Mouse (Mus musculus) B cell, adult 2 months (primary cell): ENCODE data around the gene Tmem131l.

Source experiments
- DNase-seq, 2 experiments: peaks; one replicate each; pipeline ENCODE4 v3.0.0; 2022

Gene Tmem131l

DNA sequence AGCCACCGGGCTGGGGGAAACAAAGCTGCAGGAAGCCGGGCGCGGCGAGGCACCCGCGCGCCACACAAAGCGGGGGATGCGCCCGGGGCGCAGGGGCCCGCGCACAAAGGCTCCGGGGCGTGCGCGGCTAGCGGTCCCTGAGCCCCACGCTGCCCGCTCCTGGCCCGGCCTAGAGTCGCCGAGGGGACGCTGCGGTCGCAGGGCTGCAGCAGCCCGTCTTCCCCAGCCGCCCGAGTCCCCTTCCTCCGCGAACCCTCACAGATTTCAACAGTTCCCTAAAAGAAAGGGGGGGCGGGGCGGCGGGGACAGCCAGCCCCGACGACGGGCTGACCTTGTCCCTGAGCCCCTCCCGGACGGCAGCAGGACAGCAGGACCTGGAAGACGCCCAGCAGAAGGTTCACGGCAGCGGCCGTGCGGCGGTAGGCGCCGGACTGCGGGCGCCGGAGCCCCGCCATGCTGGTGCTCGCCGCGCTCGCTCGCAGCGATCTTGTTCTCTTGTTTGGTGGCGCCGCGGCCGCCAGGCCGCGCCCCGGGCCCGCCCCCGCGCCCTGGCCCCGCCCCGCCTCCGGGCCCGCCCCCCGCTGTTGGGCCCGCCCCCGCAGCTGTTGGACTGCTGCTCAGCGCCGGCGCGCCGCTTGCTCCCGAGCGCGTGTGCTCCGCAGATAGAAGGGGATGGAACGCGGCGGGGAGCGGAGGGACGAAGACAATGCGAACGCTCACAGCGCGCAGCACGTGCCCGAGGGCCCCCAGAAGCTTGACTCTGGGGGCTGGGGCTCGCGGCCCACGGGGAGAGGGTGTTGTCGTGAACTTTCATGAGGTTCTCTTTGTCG lies at the start of gene Tmem131l:
Tmem131l (minus strand) TSS at position 530 of the 830 bp plus-strand sequence.
- DNase-seq: peak; percentile 78 to 87

DNA sequence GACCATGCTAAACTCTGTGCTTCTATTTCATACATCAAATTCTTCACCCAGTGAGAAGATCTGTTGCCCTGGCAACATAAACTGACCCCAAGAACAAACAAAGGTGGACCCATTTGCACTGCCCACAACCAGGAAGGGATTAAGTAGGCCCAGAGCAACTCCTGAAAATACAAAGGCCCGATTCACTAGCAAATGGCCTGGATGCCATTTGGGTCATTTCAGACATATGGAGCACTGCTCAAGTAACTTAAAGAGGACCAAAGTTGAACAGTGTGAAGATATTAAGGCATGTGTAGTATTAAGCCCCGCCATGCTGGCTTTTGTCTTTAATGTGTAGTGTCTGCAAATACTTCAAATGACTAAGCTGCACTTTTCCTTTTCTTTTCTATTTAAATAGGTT lies 46.9 kb upstream of the Tmem131l start:
- DNase-seq: no peak

DNA sequence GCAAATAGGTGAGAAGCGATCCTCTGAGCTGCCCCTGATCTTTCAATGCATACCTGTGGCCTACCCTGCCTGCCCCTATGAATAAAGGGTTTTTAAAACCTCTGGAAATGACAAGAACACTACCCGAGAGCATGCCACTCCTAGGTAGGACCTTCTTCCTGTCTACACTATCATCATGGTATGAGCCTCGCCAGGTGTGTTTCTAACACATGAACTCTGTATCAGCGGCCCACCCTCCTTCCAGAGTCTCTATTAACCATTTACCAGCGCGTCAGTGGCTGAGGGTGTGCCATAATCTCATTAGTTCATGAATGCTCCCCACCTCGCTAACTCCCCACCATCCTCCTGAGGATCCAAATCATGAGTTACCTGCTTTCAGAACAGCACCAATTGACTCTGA lies 46.4 kb upstream of the Tmem131l start:
- DNase-seq: no peak

DNA sequence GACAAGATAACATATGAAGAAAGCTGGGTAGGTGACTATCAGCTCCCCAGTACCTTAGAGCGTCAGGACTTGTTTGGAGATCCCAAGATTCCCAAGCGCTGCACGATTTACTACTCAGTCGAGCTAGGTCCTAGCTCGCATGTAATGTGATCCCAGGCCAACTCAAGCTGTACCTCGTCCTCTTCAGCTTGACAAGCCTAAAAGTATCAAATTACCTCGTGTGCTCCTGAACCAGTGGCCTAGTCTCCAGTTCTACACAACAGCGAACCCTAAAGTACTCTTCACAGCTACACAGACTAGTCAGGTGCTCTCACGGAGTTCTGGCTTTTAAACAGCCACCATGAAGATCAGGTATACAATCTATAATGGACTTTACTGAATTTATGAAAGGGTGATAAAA lies 45.5 kb upstream of the Tmem131l start:
- no peak for DNase-seq

DNA sequence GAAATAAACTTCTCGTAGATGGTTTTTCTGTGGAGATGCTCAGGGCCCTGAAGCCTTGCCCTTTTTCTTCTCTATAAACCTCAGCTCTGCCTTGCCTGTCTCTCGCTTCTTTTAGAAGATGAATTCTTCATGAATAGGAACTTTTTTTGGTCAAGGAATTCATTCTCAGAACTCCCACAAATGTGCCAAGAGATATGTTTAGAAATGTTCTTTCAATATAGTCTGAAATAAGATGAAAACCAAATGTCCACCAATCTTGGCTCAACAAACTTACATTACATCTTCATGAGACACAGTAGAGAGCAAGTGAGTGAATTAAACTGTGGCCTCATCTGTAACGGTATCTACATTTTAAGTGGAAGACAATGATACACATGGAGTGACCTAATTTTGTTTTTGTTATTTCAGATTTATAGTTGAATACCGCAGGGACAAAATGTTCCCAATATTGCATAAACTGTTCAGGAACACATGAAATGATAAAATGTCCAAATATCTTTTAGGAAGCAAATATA lies 41.3 kb upstream of the Tmem131l start:
- no peak for DNase-seq

DNA sequence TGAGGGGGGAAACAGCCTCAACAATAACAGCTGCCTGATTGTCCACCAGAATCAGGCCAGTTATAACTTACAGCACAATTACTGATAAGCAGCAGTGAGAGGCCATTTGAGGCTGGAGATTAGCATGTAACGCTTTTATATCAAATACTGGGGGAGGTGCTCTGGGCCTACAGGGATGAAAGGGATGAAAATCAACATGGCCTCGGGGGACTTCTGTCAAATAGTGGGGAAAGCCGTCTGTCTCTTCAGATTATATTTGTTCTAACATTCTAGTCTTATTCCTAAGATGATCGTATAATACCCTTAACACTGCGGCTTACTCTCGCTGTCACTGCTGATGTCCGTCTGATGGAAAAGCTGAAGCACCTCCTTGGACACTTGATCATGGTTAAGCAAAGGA lies 40.1 kb upstream of the Tmem131l start:
- DNase-seq: no peak

DNA sequence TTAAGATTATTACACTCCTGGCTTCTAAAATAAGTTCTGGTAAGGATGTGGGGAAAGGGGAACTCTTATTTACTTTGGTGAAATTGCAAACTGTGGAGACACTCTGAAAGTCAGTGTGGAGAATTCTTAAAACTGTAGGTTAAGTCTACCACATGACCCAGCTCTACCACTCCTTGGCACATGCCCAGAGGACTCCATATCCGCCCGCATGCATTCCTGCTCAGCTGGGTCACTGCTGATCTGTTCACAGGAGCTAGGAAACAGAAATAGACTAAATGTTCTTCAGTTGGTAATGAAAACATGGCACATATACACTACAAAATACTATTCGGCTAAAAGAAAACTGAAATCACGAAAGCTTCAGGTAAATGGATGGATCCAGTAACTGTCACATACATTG lies 37.5 kb upstream of the Tmem131l start:
- no peak for DNase-seq

DNA sequence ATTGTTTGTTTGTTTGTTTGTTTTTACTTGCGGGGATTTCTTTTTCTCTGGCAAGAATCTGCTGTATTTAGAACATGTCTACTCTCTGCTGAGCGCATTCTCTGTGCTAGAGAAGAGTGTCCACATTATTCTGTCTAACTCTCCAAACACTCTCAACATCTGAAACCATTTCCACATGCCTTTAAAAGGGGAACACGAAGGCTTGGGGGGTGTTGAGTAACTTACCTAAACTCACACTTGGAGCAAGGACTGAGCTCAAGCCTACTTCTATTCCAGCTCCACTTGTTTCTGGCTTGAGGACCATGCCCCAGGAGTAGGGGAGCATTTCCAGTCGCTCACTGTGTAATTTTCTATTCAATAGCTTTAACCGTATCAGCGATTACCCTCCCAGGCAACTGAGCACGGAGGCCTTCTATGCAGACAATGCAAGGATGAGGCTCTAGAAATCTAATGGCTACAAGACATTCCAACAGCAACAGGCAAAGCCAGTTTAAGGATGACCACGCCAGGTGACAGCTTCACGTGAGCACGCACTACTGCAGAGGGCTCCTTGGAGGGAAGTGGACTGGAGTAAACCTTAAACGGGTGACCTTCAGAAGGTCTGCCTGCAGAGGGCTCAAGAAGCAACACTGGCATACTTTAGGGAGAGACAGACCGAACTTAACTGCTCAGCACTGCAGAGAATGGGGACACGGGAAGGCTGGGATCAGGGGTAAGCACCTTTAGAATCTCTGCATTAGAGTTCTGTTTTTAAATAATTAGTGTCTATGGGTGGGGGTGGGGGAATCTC lies 36.8 kb upstream of the Tmem131l start:
- no peak for DNase-seq

DNA sequence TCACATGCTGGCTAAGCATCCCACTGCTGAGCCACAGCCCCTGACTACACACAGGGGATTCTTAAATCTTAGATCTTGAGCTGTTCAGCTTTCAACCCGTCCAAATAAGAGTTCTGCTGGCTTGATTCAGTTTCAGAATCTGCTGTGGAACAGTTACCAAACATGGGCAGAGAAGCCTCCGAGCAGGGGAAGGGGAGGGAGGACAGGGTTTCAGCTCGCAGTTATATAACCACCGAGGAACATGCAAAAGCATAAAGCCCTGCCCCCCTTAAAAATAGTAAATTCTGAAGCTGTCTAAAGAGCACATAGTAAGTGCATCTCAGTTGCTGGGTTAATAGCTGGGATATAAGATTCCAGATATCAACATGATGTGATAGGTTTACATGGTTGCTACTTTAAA lies 35.5 kb upstream of the Tmem131l start:
- DNase-seq: peak; percentile 49 to 59

DNA sequence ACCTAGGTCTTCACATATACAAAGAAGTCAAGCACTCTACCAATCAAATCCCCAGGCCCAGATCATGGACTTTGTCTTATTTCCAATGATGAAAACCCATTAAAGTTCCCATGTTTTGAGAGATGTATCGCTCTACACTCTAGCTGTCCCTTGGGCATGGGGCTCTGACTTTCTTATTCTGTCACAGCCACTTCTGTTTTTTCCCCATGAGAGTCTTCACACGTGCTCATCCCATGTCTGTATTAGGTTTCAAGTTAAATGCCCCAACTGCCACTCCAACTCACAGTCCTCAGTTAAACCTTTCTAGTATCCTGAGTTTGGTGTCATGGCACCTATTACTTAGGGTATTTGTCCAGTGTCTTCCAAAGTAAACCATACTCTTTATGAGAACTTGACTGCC lies 34.8 kb upstream of the Tmem131l start:
- DNase-seq: peak; percentile 30 to 43

DNA sequence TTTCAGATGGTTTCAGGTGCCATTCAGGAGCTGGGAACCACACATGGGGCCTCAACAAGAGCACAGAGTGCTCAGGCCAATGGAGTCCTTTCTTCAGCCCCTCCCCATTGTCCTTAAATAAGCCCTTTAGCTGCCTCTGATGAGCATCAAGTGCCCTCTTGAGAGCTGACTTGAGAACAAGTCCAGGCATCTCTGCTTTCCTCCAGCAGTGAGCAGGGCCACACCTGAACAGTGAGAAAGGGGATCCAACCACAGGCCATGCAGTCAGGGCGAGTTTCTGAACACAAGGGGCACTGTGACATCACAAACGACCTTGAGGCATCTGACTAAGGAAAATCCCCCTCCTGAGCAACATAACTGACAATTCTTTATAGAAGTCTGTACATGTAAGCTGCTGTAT lies 31.7 kb upstream of the Tmem131l start:
- peak; percentile 54 to 67 for DNase-seq

DNA sequence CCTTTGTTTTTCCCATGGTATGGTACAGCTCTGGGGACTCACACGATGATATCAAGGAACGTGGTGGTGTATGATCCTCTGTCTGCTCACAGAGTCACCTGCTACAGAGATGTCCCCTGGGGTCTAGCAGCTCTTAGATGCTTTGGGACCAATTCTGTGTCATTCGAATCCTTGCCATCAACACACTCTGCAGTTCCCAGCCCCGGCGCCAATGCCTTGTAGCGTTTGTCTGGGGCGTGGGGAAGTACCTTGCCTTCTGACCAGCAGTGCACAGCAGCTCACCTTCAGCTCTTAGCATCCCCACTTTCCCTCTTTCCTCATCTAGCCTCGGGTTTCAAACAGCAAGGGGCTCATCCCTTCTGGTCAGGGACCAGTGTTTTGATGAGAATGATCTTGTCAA lies 30.8 kb upstream of the Tmem131l start:
- DNase-seq: peak; percentile 40 to 47

DNA sequence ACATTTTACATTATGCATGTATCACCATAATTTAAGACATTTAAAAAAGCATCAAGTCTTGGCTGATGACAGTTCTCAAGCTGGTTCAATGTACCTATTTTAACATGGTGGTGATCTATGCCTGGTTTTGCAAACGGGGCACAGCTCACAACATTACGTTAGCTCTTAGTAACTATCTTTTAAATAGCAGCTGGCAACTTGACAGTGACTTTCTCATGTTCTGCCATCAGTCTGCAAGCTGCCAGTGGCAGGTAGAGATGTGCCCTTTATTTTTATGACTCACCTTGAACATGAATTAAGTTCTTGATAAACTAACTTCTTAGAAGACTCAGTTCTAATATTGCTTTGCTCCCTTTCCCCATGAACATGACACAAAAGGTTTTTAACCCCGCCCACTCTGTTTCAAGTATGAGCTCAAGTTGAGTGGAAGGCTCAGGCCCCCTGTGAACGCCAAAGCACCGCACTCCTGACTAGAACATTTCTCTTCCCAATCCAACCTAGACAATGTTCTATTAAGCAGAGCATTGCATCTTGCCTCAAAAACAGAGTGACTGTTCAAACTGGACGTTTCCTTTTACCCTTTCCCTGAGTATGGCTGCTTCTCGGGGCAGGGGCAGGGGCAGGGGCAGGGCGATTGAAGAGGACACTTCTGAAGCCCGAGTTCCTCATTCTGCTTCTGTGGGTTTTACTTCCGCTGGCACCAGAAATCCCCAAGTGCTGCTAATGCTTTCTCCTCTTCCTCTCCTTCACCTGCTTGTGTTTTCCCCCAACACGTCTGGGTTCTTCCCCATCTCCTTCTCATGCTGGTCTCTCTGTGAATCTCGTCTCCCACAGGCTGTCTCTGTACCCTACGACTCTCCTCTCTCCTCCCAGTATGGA lies 29.1 kb upstream of the Tmem131l start:
- DNase-seq: peak; percentile 72 to 79

DNA sequence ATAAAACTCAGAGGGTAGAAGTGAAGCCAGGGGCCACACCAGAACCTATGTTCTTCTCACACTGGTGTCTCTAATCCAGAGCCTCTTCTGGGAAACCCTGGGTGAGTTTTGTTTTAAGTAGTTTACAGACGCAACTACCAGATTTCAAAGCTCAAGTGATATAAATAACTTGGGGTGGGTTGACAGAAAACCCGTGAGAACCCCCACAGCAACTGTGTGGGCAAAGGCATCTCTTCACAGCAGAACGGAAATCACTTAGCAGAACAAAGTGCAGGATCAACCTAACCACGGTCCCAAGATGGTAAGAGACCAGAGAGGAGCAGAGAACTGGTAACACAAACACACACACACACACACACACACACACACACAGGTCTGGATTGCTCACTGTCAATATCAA lies 25.9 kb upstream of the Tmem131l start:
- DNase-seq: peak; percentile 43 to 51

DNA sequence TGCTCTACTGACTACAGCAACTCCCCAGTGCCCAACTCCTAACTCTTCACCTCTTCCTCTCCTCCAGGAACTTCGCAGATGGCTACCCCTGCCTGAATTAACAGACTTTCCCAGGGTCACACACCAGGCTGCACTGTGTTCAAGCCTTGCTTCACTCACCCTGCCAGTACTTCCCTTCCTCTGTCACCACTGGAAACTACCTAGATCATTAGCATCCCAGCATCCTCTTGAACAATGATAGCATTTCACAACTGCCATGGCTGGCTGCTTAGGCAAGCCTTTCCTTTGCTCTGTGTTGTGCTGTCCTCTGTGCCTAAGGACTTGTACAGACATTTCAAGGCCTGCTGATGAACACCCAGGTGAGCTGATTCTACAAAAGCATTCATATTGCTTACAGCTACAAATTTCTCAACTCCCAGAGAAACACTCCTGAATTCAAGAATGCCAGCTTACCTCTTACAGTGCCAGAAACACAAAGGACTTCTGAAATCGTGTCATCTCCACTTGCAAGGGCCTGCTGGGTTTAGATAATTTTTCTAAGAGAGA lies 23.5 kb upstream of the Tmem131l start:
- DNase-seq: peak; percentile 21 to 38

DNA sequence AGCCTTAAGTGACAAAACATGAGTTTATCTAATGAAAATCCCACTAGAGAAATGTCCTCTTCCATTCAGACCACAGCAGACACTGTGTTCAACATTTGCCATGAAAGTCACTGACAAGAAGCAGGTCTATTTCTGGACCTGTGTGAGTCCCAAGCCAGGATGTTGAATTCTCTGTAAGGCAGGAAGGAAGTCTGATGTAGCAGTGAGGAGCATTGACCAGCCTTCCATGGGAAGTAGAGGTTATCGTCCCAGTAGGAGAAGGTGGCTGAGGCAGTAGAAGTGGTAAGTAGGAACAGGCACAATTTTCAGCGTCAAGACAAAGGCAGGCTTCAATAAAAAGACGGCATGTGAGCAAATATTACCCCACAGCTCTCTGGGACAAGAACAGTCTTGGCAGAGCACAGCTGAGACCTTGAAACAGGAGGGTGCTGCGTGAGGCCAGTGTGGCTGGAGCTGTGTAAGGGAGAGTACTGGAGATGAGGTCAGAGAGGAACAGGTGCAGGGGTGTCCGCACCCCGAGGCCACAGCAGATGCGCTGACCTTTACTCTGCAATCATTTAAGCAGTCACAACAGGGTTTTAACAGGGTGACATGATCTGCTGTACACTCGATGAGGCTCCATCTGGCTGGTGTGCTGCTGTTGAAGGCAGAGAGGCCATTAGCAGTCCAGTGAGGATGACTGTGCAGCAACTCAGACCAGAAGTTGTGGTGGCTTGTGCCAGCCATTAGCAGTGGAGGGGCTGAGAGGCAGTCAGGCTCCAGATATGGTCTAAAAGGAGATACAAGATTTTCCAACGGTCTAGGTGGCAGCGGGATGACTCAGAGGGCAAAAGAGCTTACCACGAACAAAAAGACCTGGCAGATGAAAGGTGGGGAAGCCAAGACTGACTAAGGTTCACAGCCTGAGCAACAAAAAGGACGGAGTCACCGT lies 21.8 kb upstream of the Tmem131l start:
- no peak for DNase-seq

DNA sequence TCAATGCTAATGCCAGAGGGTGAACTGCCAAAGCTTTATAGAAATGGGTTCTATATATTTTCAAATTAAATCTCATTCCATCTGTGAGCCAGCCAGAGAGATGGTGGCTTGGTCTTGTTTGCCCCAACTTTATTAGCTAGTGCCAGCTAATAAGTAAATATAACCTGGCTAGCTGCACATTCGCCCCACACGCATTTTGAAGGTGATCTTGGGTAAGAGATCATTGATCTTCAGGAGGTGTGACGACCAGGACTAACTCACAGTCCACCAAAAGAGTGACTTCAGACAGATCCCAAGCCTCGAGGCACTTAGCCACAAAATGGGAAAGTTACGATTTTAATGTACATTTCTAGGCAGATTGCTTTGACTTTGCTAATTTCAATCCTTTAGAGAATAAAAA lies 21.0 kb upstream of the Tmem131l start:
- no peak for DNase-seq

DNA sequence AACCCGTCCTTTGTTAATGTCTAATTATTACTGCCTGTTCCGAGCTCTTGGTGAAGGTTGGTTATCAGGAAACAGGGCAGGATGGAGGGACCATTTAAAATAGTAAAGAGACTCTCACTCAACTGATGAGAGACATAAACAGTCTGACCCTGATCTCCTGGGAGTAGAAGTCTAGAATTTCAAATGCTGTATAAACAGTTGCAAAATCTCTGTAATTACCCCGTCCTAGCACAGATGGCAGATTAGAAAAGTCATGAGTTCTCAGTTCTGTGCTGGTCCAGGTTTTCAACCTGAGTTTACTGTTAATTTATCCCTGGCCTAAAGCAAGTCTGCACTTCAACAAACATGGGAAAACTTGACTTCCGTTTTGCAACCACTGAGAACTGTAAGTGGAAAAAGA lies 20.2 kb upstream of the Tmem131l start:
- DNase-seq: no peak

DNA sequence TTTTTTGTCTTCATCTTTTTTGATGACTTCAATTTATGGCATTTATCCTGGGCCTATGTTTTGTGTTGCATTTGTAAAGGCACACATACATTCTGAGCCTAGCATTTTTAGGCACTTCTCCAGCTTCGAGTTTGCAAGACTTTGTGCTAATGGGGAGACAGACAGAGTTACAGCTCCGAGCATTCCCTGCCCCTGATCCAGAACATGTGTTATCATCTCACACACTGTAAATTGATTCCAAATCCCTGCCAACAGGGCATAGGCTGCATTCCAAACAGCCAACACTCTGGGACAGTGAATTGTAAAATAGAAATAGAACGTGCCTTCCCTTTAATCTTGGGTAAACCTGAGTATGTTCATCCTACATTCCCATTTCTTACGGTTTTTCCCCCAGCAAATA lies 19.7 kb upstream of the Tmem131l start:
- DNase-seq: no peak

DNA sequence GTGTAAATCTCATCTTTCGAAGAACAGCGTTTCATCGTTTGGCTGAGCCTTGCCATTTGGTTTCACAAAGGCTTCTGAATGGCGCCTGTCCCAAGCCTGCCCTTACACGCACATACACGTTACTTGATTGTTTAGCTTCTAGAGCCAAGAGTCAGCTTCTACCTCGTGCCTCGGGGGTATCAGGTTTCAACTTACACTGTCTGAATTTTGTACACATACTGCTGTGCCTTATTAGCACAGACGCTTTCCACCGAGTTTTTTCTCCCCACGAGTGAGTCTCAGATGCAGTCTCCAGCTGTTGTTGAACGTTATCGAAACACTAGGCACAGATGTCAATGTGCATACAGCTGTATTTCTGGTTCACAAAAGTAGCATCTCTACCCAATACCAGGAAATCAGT lies 19.3 kb upstream of the Tmem131l start:
- DNase-seq: no peak

DNA sequence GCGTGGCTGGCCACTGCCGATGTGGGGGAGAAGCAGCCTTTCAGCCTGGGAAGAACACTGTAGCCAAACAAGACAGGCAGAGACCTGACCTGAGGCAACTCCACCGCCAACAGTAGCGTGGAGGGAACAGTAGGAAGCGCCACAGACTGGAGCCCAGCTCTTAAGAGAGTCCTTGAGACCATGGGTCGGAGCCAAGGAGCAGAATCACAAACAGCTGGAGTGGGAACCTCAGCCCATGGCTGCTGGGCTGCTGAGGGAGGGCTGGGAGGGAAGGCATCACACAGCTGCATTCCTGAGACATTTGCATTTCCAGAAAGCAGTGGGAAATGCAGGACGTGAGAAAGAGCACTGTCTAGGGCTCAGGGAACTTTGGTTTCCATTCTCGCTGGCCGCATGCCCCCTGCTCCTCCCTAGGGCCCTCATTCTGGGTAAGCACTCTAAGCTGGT lies 8.8 kb upstream of the Tmem131l start:
- DNase-seq: no peak
